Mouse (Mus musculus) brain, embryonic 14.5 days (tissue): ENCODE results near the gene Ssbp2.

Experiments
- CTCF ChIP-seq: fragments of 200-500 bp; IDR thresholded peaks from 2 replicates; pipeline ENCODE4 v1.5.1; 2012; ENCODE audit warnings: inconsistent platforms, mild to moderate bottlenecking, moderate library complexity, borderline replicate concordance; ENCODE audit not compliant: insufficient read depth, insufficient read length; ENCODE audit errors: extremely low read depth
- POLR2A ChIP-seq: fragments of 200-500 bp; IDR thresholded peaks from 2 replicates; pipeline ENCODE4 v1.6.1; 2012; ENCODE audit warnings: mild to moderate bottlenecking, inconsistent platforms, borderline replicate concordance; ENCODE audit not compliant: poor library complexity, insufficient read depth, insufficient read length, severe bottlenecking; ENCODE audit errors: extremely low read depth

DNA sequence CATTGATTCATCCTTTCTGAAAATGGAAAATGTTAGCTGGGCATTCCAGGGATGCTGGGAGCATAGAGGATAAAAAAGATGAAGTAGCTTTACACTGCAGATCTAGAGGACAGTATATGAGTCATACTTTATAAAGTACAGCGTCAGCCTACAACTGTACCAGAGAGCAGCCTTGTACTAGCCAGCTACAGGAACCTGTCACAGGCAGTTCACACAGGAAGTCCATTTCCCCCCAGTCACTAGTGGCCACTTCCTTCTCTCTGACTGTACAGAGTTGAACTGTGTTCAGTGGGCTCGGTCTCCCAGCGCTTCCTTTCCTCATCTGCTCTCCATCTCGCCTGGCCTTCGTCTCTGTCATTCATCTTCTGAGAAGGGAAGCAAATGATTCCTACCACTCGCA is 242.3 kb downstream of the Ssbp2 start:
- TF ChIP-seq CTCF (no peak), POLR2A (no peak)
